Mouse (Mus musculus) right cerebral cortex, postnatal 25 days (tissue): Measurements from ENCODE around the gene Cox14.
A peak's percentile ranks its signal among the peaks of the same experiment; 100 is the strongest.
"Not testable (repeated sequence)": the region's sequence is repeated elsewhere in the genome, so short reads cannot be mapped to it uniquely, and the experiment has no call there.

Experiments used
- DNase-seq: peaks from one replicate; pipeline ENCODE4 v3.0.0; 2022

The Cox14 gene

GRCm38 (mm10) chr15:99710221-99711190, 14.9 kb upstream of the Cox14 start:
- no peak for DNase-seq

- no peak for DNase-seq
Measured at GRCm38 (mm10) chr15:99711491-99711890, 13.9 kb upstream of the Cox14 start.

- DNase-seq, result no peak
Measured at GRCm38 (mm10) chr15:99712666-99713559, 12.5 kb upstream of the Cox14 start.

- no peak for DNase-seq
Measured at GRCm38 (mm10) chr15:99713569-99713968, 11.8 kb upstream of the Cox14 start.

GRCm38 (mm10) chr15:99714206-99714605, 11.2 kb upstream of the Cox14 start:
- DNase-seq, result no peak

- peak; percentile 89 for DNase-seq
Measured at GRCm38 (mm10) chr15:99714858-99715257, 10.6 kb upstream of the Cox14 start.

- DNase-seq, result peak; percentile 75
Measured at GRCm38 (mm10) chr15:99715361-99715865, 10.0 kb upstream of the Cox14 start.

- DNase-seq, result no peak
Measured at GRCm38 (mm10) chr15:99715982-99716746, 9.3 kb upstream of the Cox14 start.

- DNase-seq, result no peak
Measured at GRCm38 (mm10) chr15:99716814-99717213, 8.6 kb upstream of the Cox14 start.

GRCm38 (mm10) chr15:99717386-99718334, 7.8 kb upstream of the Cox14 start, which contains the start of gene Gpd1:
Gene Gpd1 (plus strand): TSS chr15:99717515.
- peak; percentile 77 for DNase-seq

GRCm38 (mm10) chr15:99718461-99719021, 6.9 kb upstream of the Cox14 start:
- no peak for DNase-seq

GRCm38 (mm10) chr15:99719865-99720264, 5.6 kb upstream of the Cox14 start:
- DNase-seq, result no peak

- DNase-seq, result no peak
Measured at GRCm38 (mm10) chr15:99721921-99722743, 3.3 kb upstream of the Cox14 start.

GRCm38 (mm10) chr15:99723120-99723514, 2.3 kb upstream of the Cox14 start:
- DNase-seq, result no peak

GRCm38 (mm10) chr15:99723515-99724291, 1.7 kb upstream of the Cox14 start:
- peak; percentile 48 for DNase-seq

- DNase-seq, result peak; percentile 64
Measured at GRCm38 (mm10) chr15:99724292-99725021, 961 bp upstream of the Cox14 start.

GRCm38 (mm10) chr15:99726549-99726948, 1.1 kb downstream of the Cox14 start:
- no peak for DNase-seq

GRCm38 (mm10) chr15:99727039-99727438, 1.6 kb downstream of the Cox14 start:
- DNase-seq, result not testable (repeated sequence)
